Mouse (Mus musculus) ovary, postnatal 10 days (tissue): ENCODE measurements around the gene Adgrl3.

Source experiments
- DNase-seq: peaks from one replicate; pipeline ENCODE4 v3.0.0; 2022; ENCODE audit warnings: low spot score

The Adgrl3 gene

DNA sequence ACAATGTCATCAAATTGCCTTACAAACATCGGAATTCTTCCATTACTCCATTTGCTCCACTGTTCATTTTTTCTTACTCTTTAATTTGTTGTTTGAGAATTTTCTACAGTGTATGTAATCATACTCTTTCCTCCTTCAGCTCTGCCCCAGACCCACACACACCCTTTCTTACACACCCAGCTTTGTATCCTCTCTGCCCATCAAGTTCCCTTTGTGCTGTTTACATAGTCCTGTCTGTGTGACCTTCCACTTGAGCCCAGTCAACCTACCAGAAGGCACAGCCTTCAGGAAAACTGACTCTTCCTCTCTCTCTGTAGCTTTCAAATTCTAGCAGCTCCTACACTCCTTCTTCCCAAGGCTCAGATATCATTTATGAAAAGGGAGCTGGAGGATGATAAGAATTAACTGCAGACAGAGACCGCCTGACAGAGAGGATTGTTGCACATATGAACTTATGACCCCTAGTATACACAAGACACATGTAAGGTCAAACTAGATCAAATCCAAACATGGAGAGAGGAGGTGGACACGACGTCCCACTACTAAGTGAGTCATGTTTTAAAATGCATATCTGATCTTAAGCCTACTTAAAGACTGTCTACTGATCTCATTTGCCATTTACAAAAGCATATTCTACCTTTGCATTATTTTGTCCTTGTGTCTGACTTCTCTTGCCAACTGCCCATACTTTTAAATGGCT lies 654.5 kb downstream of the Adgrl3 start:
- no peak for DNase-seq

DNA sequence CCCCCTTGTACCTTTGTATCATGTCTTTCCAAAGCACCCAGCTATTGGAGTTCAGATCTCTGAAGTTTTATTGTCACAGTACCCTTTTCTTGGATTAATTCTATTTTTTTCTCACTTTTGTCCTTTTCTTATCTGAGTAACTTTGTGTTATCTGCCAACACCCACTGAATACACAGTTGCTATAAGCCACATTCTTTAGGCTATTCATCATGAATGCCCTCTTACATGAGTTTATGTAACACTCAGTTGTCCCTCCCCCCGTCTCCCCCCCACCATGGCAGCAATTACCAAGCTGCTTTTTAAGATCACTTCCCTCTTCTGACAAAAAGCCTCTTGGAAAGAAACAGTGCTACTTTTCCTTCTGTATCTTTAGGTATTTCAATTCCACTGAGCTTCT lies 655.0 kb downstream of the Adgrl3 start:
- no peak for DNase-seq

DNA sequence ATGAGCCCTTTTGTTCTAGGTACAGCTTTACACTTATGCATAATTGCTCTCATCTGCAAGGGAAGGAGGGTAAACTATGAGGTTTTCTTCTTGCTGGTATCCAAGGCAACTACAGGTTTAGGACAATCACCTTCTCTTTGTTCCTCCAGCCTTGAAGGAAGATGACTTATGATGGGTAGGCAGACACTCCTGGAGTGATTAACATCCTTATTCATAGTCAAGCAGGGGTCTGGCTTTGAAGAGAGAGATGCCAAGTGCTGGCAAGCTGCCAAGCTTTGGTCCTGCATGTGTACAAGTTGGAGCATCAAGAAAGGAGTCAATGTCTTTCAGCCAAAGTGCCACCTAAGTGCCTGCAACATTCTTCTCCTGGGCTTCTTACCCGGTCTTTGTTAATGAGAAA lies 657.0 kb downstream of the Adgrl3 start:
- DNase-seq = no peak

DNA sequence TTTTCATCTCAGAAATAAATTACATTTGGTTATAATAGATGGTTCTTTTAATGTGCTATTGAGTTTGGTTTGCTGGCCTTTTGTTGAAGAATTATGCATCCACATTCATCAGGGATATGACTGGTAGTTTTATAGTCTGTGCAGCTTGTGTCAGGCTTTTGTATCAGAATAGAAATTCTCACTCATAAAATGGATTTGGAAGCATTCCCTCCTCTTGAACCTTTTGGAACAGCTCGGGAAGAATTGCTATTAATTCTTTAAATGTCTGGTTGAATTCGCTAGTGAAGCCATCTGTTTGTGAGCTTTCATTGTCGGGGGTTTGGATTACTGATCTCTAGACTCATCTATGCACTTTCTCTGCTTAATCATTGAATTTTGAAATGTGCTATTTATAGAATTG lies 666.3 kb downstream of the Adgrl3 start:
- DNase-seq = no peak

DNA sequence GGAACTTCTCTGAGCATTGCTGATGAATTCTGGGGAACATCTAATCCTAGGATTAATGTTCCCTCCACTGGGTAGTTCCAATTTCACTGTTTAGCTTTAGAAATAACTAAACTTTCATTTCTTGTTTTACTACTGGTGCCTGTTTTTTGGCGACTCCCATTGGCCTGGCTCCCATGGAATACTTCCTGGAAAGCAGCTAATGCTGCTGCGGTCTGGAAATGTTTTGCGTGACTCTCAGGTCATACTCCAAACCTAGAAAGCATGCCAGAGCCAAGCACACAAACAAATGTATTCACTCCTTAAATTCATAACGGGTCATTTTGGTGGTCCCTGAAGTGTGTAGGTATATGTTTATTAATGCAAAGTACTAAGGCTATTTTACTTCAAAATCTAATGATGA lies 666.9 kb downstream of the Adgrl3 start:
- no peak for DNase-seq

DNA sequence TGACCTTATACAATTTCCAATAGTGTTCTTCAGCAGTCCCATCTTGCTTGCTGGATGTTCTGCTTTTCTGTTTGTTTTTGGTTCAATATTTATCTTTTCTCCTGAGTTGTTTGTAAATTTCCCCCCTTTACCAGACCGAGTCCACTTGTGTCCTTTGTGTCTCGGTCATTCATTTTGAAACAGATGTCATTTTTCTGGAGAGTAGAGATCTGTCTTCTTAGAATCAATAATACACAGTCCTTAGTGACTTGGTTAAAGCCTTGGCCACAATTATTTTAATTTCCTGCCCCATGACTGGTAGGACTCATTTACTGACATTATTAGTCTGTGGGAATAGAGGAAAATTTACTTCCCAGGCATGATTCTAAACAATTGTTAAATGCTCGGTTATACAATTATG lies 709.7 kb downstream of the Adgrl3 start:
- no peak for DNase-seq

DNA sequence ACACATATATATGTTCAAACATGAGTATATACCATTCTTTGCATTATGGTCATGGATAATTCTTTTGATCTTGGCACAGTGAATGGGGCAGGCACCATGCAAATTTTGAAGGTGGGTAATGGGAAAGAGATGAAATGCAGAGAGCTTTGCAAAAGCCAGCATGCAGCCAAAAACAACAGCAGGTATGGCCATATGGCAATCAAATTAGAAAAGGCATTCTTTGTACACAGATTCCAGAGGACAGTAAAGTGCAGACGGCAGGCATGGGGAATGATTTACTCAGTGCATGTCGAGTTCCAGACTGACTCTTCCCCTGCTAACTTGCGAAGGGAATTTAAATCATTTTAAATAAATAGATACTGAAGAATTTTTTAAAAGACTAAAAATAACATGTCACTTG lies 716.1 kb downstream of the Adgrl3 start:
- DNase-seq = no peak

DNA sequence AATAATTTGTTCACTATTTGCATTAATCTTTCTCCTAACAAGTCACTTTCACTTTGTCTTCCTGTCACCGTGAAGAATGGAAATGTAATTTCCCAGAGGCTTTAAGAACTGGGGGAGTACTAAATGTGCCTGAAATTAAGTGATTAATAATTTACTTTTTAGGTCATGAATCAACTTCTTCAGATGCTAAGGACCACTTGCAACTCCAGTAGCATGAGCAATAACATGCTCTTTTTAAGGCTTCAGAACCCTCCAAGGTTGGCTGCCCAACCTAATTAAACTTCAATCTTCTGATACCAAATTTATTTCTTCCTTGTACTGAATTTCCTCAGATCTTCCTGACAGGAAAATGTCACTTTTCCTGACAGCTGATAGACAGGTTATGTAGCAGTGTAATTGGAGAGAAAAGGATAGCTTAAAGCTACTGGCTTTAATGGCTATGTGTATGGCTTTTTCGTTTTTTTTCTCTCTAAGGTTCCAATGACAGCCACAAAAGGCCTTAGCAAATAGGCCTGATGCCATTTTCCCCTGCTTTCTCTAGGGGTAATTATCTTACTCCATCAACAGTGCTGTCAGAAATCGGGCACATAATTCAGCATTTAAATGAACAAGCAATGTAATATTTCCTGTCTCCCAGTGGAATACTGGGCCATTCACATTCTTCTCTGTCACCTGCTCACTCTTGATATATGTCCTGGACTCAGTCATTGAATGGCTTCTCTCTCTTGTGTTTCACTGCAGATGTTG lies 718.5 kb downstream of the Adgrl3 start:
- DNase-seq = no peak

DNA sequence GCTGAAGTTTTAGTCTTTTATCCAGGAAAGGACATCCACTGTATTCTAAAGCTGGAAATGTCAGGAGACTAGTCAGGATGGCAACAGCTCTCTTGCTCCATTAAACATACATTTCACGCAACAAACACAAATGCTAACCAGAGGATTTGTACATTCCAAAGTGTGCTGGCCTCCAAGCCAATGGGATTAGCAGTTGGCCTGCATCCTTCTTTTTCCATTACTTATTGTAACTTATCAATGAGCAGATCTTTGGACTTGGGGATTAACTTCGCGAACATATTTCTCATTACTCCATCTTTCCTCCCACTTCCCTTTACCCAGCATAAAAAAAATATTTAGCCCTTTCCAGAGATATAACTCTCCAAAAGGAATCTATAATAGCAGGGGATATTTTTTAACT lies 732.5 kb downstream of the Adgrl3 start:
- no peak for DNase-seq

DNA sequence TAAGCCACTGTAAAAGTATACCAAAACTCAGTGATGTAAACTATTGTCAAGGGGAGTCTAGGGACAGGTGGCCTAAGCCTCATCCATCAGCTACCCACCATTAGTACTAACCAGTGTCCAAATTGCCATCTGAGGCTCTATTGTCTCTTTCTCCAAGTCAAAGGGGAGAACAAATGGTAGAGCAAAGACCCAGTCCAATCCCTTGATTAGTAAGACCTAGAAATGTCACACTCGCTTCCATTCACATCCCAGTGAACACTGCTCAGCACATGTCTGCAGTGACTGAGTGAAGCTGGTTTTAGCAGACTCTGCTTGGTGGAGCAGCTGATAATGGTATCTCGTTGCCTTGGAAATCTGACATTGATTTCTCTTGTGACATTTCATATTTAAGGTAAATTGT lies 735.8 kb downstream of the Adgrl3 start:
- DNase-seq = no peak

DNA sequence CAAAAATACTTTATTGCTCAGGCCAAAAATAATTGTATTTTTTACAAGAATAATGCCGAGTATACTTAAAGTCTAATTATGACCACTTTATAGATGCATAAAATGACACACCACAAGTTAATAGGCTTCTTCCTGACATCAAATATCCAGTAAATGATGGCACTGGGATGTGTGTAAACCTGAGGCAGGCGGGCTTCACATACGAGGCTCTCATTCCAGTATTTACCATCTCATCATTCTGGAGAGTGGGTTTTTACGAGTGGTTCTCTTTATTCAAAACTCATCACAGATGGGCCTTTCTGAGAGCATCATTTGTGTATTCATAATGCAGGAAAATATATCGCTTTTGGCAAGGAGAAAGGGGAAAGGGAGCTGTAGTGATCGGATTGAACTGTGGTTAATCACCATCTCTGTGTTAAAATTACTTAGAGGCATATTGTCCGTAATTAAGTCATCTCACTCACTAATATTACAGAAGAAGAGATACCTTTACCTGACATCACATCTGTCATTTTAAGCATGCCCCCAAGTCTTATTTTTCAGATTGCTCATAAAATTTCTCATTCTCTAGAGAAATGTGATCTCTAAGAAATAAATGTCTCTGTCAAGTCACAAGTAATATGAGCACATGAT lies 737.3 kb downstream of the Adgrl3 start:
- no peak for DNase-seq

DNA sequence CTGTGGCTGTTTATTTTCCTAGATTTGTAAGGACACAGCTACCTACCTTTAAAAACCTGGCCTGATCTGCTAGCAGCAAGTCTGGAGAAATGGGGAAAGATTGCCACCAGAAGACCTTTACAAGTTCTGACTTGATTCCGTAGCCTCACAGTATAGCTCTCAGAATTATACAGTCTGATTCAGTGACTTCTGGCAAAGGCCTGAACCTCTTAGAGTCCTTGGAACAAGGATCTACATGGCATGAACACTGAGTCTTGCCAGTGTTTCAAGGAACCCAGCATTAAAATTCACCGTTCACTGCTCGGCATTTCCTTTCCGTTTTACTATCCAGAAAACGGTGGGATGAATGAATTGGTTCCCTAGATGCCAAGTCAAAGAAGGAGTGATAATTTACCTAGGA lies 756.3 kb downstream of the Adgrl3 start:
- no peak for DNase-seq

DNA sequence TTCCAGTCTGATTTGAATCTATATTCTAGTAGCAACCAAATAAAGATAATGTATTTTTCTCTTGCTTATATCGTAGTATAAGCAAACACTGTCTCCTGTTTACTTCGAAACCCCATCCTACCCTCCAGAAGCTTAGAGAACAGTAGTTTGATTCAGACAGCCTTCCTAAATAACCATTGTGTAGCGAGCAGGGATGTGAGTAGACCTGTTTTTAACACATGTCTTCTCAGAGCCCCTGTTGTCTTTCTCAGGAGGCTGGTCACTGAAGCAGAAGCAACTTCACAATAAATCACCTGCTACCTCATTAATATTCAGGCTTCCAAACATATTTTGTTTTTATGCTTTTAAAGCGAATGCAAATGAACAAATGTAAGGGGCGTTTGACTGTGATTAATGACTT lies 756.8 kb downstream of the Adgrl3 start:
- no peak for DNase-seq

DNA sequence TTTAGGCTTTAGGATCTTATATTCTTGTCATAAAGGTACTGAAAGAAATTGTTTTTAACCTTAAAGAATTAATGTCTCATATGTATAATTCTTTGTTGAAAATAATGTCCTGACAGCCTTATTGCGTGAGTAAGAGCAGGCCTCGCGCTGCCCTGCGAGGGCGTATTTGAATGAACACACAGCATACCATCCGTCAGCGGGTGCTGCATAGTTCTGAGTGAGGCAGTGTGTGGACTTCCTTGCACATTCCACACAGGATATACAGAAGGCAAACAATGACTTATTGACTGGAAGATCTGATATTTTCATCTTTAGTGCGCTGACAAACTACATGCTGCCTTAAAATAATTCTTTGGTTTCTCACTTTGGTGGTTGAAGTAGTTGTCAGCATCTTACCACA lies 764.8 kb downstream of the Adgrl3 start:
- DNase-seq = no peak

DNA sequence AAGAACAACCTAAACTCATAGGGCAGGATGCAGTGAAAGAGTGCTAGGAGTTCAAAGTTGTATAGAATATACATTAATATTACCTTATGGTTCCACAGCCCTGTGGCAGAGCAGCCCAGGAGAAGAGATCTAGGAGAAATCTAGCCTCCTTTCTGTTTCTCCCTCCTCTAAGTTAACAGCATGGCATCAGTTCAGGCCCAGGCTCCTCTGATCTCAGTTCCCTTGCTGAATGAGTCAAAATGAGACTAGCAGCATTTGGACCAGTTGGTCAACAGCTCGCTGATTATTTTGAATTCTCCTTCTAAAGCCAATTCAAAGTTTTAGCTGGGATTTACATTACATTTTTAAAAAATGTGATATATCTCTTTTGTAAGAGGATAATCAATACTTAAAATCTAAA lies 770.8 kb downstream of the Adgrl3 start:
- DNase-seq = no peak

DNA sequence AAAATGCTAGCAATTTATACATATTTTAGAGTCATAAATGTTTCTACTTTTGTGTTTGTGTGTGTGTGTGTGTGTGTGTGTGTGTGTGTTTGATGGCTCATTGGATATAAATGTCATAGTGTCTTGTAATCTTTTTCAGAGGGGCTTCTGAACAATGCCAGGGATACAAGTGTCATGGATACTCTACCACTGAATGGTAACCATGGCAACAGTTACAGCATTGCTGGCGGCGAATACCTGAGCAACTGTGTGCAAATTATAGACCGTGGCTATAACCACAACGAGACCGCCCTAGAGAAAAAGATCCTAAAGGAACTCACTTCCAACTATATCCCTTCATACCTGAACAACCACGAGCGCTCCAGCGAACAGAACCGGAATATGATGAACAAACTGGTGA lies 774.2 kb downstream of the Adgrl3 start:
- no peak for DNase-seq

DNA sequence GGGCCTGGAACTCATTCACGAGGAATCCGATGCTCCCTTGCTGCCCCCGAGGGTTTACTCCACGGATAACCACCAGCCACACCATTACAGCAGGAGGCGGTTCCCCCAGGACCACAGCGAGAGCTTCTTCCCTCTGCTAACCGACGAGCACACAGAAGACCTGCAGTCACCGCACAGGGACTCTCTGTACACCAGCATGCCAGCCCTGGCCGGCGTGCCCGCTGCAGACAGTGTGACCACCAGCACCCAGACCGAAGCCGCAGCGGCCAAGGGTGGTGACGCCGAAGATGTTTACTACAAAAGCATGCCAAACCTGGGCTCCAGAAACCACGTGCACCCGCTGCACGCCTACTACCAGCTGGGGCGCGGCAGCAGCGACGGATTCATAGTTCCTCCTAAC lies 774.7 kb downstream of the Adgrl3 start:
- DNase-seq = no peak

DNA sequence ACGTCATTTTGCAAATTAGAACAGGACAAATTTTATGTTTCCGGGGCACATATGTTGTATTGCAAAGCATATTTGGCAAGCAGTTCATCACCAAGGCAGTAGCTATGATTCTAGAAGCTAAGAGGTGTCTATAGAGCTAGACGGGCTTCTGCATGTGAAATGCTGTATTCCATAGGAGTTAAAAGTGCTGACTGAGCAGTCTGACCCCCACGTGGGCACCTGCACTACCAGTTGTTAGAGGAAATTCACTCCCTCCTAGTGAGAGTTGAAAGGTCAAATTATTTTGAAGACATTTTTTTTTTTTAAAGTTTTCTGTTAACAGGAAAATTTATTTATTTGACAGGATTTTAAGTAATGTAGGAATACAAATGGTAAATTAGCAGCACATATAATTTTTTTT lies 776.2 kb downstream of the Adgrl3 start:
- DNase-seq = no peak

DNA sequence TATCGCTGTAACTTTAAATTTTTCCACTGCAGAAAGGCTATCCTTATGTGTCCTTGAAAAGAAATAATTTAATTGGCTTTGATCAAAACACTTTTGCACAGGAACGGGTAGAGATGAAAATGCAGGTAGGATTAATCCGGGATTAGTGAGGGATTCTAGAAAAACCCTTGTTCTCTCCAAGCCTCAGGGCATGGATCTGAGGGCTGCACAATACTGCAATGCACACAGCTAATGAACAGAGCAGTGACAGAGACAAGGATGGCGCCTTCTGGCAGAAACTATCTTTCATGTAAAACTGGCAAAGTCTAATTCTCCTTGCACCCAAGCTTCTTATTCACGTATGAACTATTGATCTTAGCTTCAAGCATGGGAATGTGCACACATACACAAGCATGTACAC lies 791.0 kb downstream of the Adgrl3 start:
- DNase-seq = no peak

DNA sequence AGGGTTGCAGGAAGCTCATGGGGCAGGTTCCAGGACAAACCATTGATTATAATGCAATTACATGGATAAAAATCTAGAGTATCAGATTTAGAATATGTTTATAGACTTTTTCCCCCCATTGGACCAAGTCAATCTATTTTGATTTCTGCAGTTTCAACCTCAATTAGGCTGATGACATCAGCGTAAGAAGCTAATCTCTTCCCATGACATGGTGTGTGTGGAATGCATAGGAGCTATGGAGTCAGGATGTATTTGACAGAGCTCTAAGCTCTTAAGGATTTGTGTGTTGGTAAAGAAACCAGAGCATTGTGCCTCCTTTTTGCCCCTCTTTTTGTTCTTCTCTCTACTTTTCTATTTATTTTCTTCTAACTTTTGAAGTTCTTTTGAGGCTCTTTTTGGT lies 812.1 kb downstream of the Adgrl3 start:
- no peak for DNase-seq

DNA sequence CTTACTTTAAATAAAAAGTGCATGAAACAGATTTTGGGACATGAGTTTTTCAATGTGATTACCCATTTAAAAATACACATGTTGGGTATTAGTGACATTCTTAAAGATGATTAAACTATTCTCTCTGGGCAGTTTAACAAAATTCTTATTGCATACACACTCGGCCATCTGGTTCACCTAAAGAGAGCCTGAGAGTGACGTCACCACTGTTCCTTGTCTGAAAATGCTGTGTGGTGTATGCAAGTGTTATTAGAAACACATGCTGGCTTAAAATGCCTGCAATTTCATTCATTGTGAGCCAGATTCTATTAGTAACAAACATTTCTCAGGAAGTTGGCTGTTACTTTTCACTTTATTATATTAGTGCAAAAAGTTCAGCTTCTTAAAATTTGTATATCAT lies 812.7 kb downstream of the Adgrl3 start:
- DNase-seq = no peak

DNA sequence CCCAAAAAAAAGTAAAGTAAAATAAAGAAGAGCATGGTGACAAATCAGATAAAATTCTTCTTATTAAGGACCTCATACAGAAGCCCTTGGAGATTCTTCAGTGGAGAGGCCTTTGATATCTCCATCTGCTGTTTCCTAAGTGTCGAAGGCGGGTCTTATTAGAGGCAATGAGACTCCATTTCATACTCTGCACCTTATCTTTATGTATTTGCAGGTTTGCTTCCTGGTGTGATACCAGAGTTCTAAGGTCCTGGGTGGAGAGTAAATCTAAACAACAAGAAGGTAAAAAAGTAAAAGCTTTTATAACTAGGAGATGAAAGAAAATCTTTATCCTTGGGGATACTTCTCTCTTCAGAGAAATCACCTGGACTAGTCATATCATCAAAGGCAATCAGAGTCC lies 817.9 kb downstream of the Adgrl3 start:
- no peak for DNase-seq

DNA sequence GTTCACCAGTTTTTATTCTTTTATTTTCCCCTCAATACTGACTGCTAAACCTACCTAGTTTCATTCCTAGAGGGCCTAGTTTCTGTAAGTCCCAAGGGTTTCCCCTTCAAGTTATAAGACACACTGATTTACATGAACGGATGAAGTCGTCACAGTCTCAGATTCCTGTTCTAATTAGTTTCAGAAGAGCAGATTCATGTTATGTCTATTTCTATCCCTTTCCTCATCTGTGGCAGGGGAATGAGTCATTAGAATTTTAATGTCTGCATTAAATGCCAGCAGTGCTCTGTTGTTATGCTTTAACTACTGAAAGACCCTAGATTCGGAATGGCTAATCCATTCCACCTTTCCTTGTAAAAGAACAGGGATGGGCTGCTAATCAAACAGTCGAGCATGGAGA lies 823.9 kb downstream of the Adgrl3 start:
- no peak for DNase-seq

DNA sequence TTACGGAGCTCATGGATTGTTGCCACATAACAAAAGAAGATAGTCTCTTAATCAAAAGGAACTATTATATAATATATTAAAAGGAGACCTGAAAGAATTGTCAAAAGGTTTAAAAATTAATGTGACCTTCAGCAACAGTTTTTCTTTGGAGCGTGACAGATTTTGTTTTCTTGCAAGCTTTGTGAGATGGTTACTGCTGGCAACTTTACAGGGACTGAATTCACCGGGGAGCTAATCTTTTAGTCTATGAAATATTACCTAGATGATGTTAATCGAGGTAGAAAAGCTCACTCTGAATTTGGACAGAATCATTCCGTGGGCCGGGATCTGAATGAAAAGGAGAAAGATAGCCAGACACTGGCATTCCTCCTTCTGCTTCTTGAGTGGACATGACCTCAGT lies 850.4 kb downstream of the Adgrl3 start:
- DNase-seq = no peak
